Mouse (Mus musculus) thymus, adult 2 months (tissue): ENCODE data around the gene H6pd.

Experiments
- CTCF ChIP-seq: fragments of 200-500 bp; IDR thresholded peaks from 2 replicates; pipeline ENCODE4 v1.5.1; 2012; ENCODE audit warnings: mild to moderate bottlenecking, control low read depth, low read length, moderate library complexity, borderline replicate concordance; ENCODE audit not compliant: control insufficient read depth, poor library complexity, insufficient read depth; ENCODE audit errors: extremely low read depth
- POLR2A ChIP-seq: fragments of 200-500 bp; IDR thresholded peaks from 2 replicates; pipeline ENCODE4 v1.6.1; 2012; ENCODE audit warnings: mild to moderate bottlenecking, low read length, control low read depth, moderate library complexity; ENCODE audit not compliant: control insufficient read depth, poor library complexity, insufficient read depth; ENCODE audit errors: extremely low read depth

GRCm38 (mm10) chr4:149951201-149951600 is 57.6 kb downstream of the H6pd start:
- TF ChIP-seq CTCF, result no peak
- no peak for TF ChIP-seq POLR2A
